Mouse (Mus musculus) bone marrow, adult 2 months (tissue): ENCODE data around the gene Galnt17. TPM values are rescaled to one million over a fixed set of nuclear protein-coding genes. Genes with fewer than 3 reads are reported as not detected.

Experiments used
- H3K27ac ChIP-seq: fragments of 200-500 bp; 2 replicates; pipeline ENCODE4 v1.5.1; 2012; ENCODE audit warnings: low read depth, mild to moderate bottlenecking, control low read depth, inconsistent platforms, low read length; ENCODE audit not compliant: control insufficient read depth, poor library complexity, insufficient read depth
- H3K4me1 ChIP-seq: fragments of 200-500 bp; 2 replicates; pipeline ENCODE4 v1.6.1; 2011; ENCODE audit warnings: low read length; ENCODE audit not compliant: control insufficient read depth, insufficient read depth
- H3K4me3 ChIP-seq: fragments of 200-500 bp; replicated peaks from 2 replicates; pipeline ENCODE3; 2011; ENCODE audit warnings: mild to moderate bottlenecking, low read depth, low read length, control low read depth; ENCODE audit not compliant: control insufficient read depth
- CTCF ChIP-seq: fragments of 200-500 bp; IDR thresholded peaks from 2 replicates; pipeline ENCODE4 v1.5.1; 2011; ENCODE audit warnings: low read length, control low read depth; ENCODE audit not compliant: control insufficient read depth, insufficient read depth
- POLR2A ChIP-seq: fragments of 200-500 bp; IDR thresholded peaks from 2 replicates; pipeline ENCODE4 v1.6.1; 2011; ENCODE audit warnings: low read depth, mild to moderate bottlenecking, control low read depth, low read length, borderline replicate concordance; ENCODE audit not compliant: control insufficient read depth
- WGBS: fragments of 180-500 bp; shearing (Covaris S2); methylation state at CpG from one replicate; pipeline ENCODE4 v1.1.7; 2018; 5-methylcytosine and 5-hydroxymethylcytosine counted together
- polyA plus RNA-seq: library from polyadenylated mRNA; stranded (reverse); fragments of >200 nt; gene quantifications from 2 replicates; pipeline ENCODE4 v1.2.4, GENCODE M21; 2011; ENCODE audit warnings: low replicate concordance; ENCODE audit not compliant: missing spikeins, insufficient read depth, insufficient read length

Galnt17 gene
- polyA plus RNA-seq, 1 experiment: 1.5 TPM

- Histone ChIP-seq H3K4me1 (no peaks in the 10 kb centered on the region), H3K4me3 (no peak overlapping the region), H3K27ac (no peak overlapping the region)
- TF ChIP-seq POLR2A: no peak
- TF ChIP-seq CTCF: no peak
- WGBS: 67% methylated on average over 1 of the region's 1 CpGs
Measured at GRCm38 (mm10) chr5:131107188-131107587, 201.1 kb downstream of the Galnt17 start.

- WGBS: 77% methylated on average over 4 of the region's 4 CpGs
Measured at GRCm38 (mm10) chr5:131096824-131097223, 211.5 kb downstream of the Galnt17 start.

GRCm38 (mm10) chr5:131095635-131096034 lies 212.7 kb downstream of the Galnt17 start:
- 72% methylated on average over 1 of the region's 1 CpGs for WGBS
- Histone ChIP-seq H3K4me1 (no peaks in the 10 kb centered on the region), H3K27ac (no peak overlapping the region), H3K4me3 (no peak overlapping the region)
- TF ChIP-seq CTCF: no peak
- TF ChIP-seq POLR2A: no peak

More at GRCm38 (mm10) chr5:131096824-131097223, 211.5 kb downstream of the Galnt17 start:
- Histone ChIP-seq H3K4me3 (no peak overlapping the region), H3K4me1 (no peaks in the 10 kb centered on the region), H3K27ac (no peak overlapping the region)
- TF ChIP-seq CTCF (no peak), POLR2A (no peak)

GRCm38 (mm10) chr5:131094771-131095170 lies 213.5 kb downstream of the Galnt17 start:
- Histone ChIP-seq H3K4me1 (no peaks in the 10 kb centered on the region), H3K4me3 (no peak overlapping the region), H3K27ac (no peak overlapping the region)
- TF ChIP-seq POLR2A (no peak), CTCF (no peak)
- 47% methylated on average over 1 of the region's 1 CpGs for whole genome bisulfite sequencing

- Histone ChIP-seq H3K4me3 (no peak overlapping the region), H3K4me1 (no peaks in the 10 kb centered on the region), H3K27ac (no peak overlapping the region)
- TF ChIP-seq CTCF (no peak), POLR2A (no peak)
- 81% methylated on average over 6 of the region's 6 CpGs for WGBS
Measured at GRCm38 (mm10) chr5:131094138-131094537, 214.2 kb downstream of the Galnt17 start.

GRCm38 (mm10) chr5:131089876-131090275 lies 218.4 kb downstream of the Galnt17 start:
- 69% methylated on average over 8 of the region's 8 CpGs for WGBS
- TF ChIP-seq CTCF (no peak), POLR2A (no peak)
- no peaks in the 10 kb centered on the region for H3K4me1 ChIP-seq
- no peak overlapping the region for H3K4me3 ChIP-seq
- no peak overlapping the region for H3K27ac ChIP-seq

GRCm38 (mm10) chr5:131088866-131089265 lies 219.4 kb downstream of the Galnt17 start:
- 75% methylated on average over 11 of the region's 11 CpGs for WGBS
- TF ChIP-seq CTCF: no peak
- no peak for TF ChIP-seq POLR2A
- Histone ChIP-seq H3K4me3 (no peak overlapping the region), H3K27ac (no peak overlapping the region), H3K4me1 (no peaks in the 10 kb centered on the region)

GRCm38 (mm10) chr5:131083072-131083657 lies 225.1 kb downstream of the Galnt17 start:
- no peak for TF ChIP-seq CTCF
- no peak for TF ChIP-seq POLR2A
- no peak overlapping the region for H3K27ac ChIP-seq
- H3K4me3 ChIP-seq: no peak overlapping the region
- 71% methylated on average over 14 of the region's 14 CpGs for WGBS
- H3K4me1 ChIP-seq: no peaks in the 10 kb centered on the region

- H3K4me1 ChIP-seq: no peaks in the 10 kb centered on the region
- 38% methylated on average over 1 of the region's 1 CpGs for WGBS
- H3K4me3 ChIP-seq: no peak overlapping the region
- TF ChIP-seq CTCF (no peak), POLR2A (no peak)
- no peak overlapping the region for H3K27ac ChIP-seq
Measured at GRCm38 (mm10) chr5:131077682-131078081, 230.6 kb downstream of the Galnt17 start.
